Mouse (Mus musculus): ENCODE measurements around the gene Plppr4. TPM values are rescaled to one million over a fixed set of nuclear protein-coding genes. Genes with fewer than 3 reads are reported as not detected.
A peak's percentile ranks its signal among the peaks of the same experiment; 100 is the strongest.

The Plppr4 gene
- polyA plus RNA-seq, 1 experiment from 2014 or later: 6.3 TPM

- Histone ChIP-seq H3K36me3 (peaks cover 8% of the 10 kb centered on the region), H3K27ac (no peak overlapping the region), H3K4me3 (replicated peaks) (no peak overlapping the region), H3K9me3 (no peaks in the 10 kb centered on the region), H3K4me2 (replicated peaks) (no peak overlapping the region), H3K9ac (replicated peaks) (no peak overlapping the region), H3K27me3 (no peaks in the 10 kb centered on the region), H3K4me1 (replicated peaks) (no peaks in the 10 kb centered on the region)
- WGBS: 84% methylated on average over 3 of the region's 3 CpGs
- ATAC-seq: no peak
Observed at GRCm38 (mm10) chr3:117319671-117320070, 41.0 kb downstream of the Plppr4 start.

- ATAC-seq: no peak
- H3K27ac ChIP-seq: no peak overlapping the region
- no peaks in the 10 kb centered on the region for H3K27me3 ChIP-seq
- no peaks in the 10 kb centered on the region for H3K9me3 ChIP-seq
- no peaks in the 10 kb centered on the region for H3K4me1 ChIP-seq (replicated peaks)
- 92% methylated on average over 4 of the region's 4 CpGs for WGBS
- H3K36me3 ChIP-seq: no peaks in the 10 kb centered on the region
- H3K9ac ChIP-seq (replicated peaks): no peak overlapping the region
- H3K4me2 ChIP-seq (replicated peaks): no peak overlapping the region
- H3K4me3 ChIP-seq (replicated peaks): no peak overlapping the region
Observed at GRCm38 (mm10) chr3:117313339-117313738, 47.3 kb downstream of the Plppr4 start.

GRCm38 (mm10) chr3:117312097-117312496 is 48.6 kb downstream of the Plppr4 start:
- H3K27me3 ChIP-seq: no peaks in the 10 kb centered on the region

GRCm38 (mm10) chr3:117310801-117311368 is 49.8 kb downstream of the Plppr4 start:
- no peak overlapping the region for H3K4me2 ChIP-seq (replicated peaks)
- H3K27me3 ChIP-seq: no peaks in the 10 kb centered on the region
- H3K4me3 ChIP-seq (replicated peaks): no peak overlapping the region
- H3K9ac ChIP-seq (replicated peaks): no peak overlapping the region
- H3K9me3 ChIP-seq: no peaks in the 10 kb centered on the region
- H3K27ac ChIP-seq: no peak overlapping the region
- H3K36me3 ChIP-seq: no peaks in the 10 kb centered on the region
- no peak for ATAC-seq
- H3K4me1 ChIP-seq (replicated peaks): no peaks in the 10 kb centered on the region
- 86% methylated on average over 2 of the region's 2 CpGs for WGBS

More at GRCm38 (mm10) chr3:117312097-117312496, 48.6 kb downstream of the Plppr4 start:
- H3K4me3 ChIP-seq (replicated peaks): no peak overlapping the region
- no peaks in the 10 kb centered on the region for H3K9me3 ChIP-seq
- no peak overlapping the region for H3K4me2 ChIP-seq (replicated peaks)
- no peaks in the 10 kb centered on the region for H3K36me3 ChIP-seq
- no peak overlapping the region for H3K27ac ChIP-seq
- H3K4me1 ChIP-seq (replicated peaks): no peaks in the 10 kb centered on the region
- ATAC-seq: no peak
- 94% methylated on average over 7 of the region's 7 CpGs for WGBS
- H3K9ac ChIP-seq (replicated peaks): no peak overlapping the region

GRCm38 (mm10) chr3:117309580-117309910 is 51.1 kb downstream of the Plppr4 start:
- Histone ChIP-seq H3K36me3 (no peaks in the 10 kb centered on the region), H3K9me3 (no peaks in the 10 kb centered on the region), H3K9ac (replicated peaks) (no peak overlapping the region), H3K27ac (no peak overlapping the region), H3K4me3 (replicated peaks) (no peak overlapping the region), H3K4me1 (replicated peaks) (no peaks in the 10 kb centered on the region), H3K4me2 (replicated peaks) (no peak overlapping the region), H3K27me3 (no peaks in the 10 kb centered on the region)
- ATAC-seq: no peak
- 94% methylated on average over 3 of the region's 3 CpGs for WGBS

- no peak for ATAC-seq
- no peaks in the 10 kb centered on the region for H3K4me1 ChIP-seq (replicated peaks)
- H3K27me3 ChIP-seq: no peaks in the 10 kb centered on the region
- no peak overlapping the region for H3K9ac ChIP-seq (replicated peaks)
- H3K4me3 ChIP-seq (replicated peaks): no peak overlapping the region
- 95% methylated on average over 3 of the region's 3 CpGs for WGBS
- no peaks in the 10 kb centered on the region for H3K36me3 ChIP-seq
- H3K9me3 ChIP-seq: no peaks in the 10 kb centered on the region
- H3K4me2 ChIP-seq (replicated peaks): no peak overlapping the region
- no peak overlapping the region for H3K27ac ChIP-seq
Observed at GRCm38 (mm10) chr3:117308895-117309579, 51.6 kb downstream of the Plppr4 start.

GRCm38 (mm10) chr3:117307555-117307954 is 53.1 kb downstream of the Plppr4 start:
- H3K9ac ChIP-seq (replicated peaks): no peak overlapping the region
- H3K4me2 ChIP-seq (replicated peaks): no peak overlapping the region
- no peak overlapping the region for H3K4me3 ChIP-seq (replicated peaks)
- WGBS: 91% methylated on average over 4 of the region's 4 CpGs
- H3K9me3 ChIP-seq: no peaks in the 10 kb centered on the region
- H3K36me3 ChIP-seq: no peaks in the 10 kb centered on the region
- H3K4me1 ChIP-seq (replicated peaks): no peaks in the 10 kb centered on the region
- no peak for ATAC-seq
- no peaks in the 10 kb centered on the region for H3K27me3 ChIP-seq
- H3K27ac ChIP-seq: no peak overlapping the region

GRCm38 (mm10) chr3:117304037-117304436 is 56.6 kb downstream of the Plppr4 start:
- H3K4me1 ChIP-seq (replicated peaks): 0 out of 2 replicates have a peak, but pooled peaks cover 5% of the 10 kb centered on the region
- ATAC-seq: no peak
- no peak overlapping the region for H3K4me3 ChIP-seq (replicated peaks)
- no peaks in the 10 kb centered on the region for H3K27me3 ChIP-seq
- H3K27ac ChIP-seq: no peak overlapping the region
- H3K9ac ChIP-seq (replicated peaks): no peak overlapping the region
- no peaks in the 10 kb centered on the region for H3K36me3 ChIP-seq
- no peaks in the 10 kb centered on the region for H3K9me3 ChIP-seq
- 90% methylated on average over 2 of the region's 2 CpGs for WGBS
- no peak overlapping the region for H3K4me2 ChIP-seq (replicated peaks)

GRCm38 (mm10) chr3:117300735-117301271 is 59.9 kb downstream of the Plppr4 start:
- 73% methylated on average over 1 of the region's 1 CpGs for WGBS
- no peaks in the 10 kb centered on the region for H3K27me3 ChIP-seq
- peak; percentile 76 for ATAC-seq

GRCm38 (mm10) chr3:117297735-117298134 is 62.9 kb downstream of the Plppr4 start:
- no peaks in the 10 kb centered on the region for H3K27me3 ChIP-seq
- H3K9ac ChIP-seq (replicated peaks): no peak overlapping the region
- WGBS: 90% methylated on average over 1 of the region's 1 CpGs
- 0 out of 2 replicates have a peak, but pooled peaks cover 5% of the 10 kb centered on the region for H3K4me1 ChIP-seq (replicated peaks)
- H3K4me3 ChIP-seq (replicated peaks): no peak overlapping the region
- H3K27ac ChIP-seq: no peak overlapping the region
- H3K36me3 ChIP-seq: no peaks in the 10 kb centered on the region
- no peak for ATAC-seq
- H3K9me3 ChIP-seq: no peaks in the 10 kb centered on the region
- H3K4me2 ChIP-seq (replicated peaks): no peak overlapping the region

More at GRCm38 (mm10) chr3:117300735-117301271, 59.9 kb downstream of the Plppr4 start:
- no peaks in the 10 kb centered on the region for H3K36me3 ChIP-seq
- no peak overlapping the region for H3K4me2 ChIP-seq (replicated peaks)
- H3K9me3 ChIP-seq: no peaks in the 10 kb centered on the region
- H3K27ac ChIP-seq: no peak overlapping the region
- H3K9ac ChIP-seq (replicated peaks): no peak overlapping the region
- 0 out of 2 replicates have a peak, but pooled peaks cover 5% of the 10 kb centered on the region for H3K4me1 ChIP-seq (replicated peaks)
- H3K4me3 ChIP-seq (replicated peaks): no peak overlapping the region

GRCm38 (mm10) chr3:117294308-117294925 is 66.3 kb downstream of the Plppr4 start:
- no peaks in the 10 kb centered on the region for H3K36me3 ChIP-seq
- no peaks in the 10 kb centered on the region for H3K4me1 ChIP-seq (replicated peaks)
- no peak overlapping the region for H3K9ac ChIP-seq (replicated peaks)
- no peak overlapping the region for H3K27ac ChIP-seq
- no peak for ATAC-seq
- H3K4me3 ChIP-seq (replicated peaks): no peak overlapping the region
- no peaks in the 10 kb centered on the region for H3K27me3 ChIP-seq
- H3K4me2 ChIP-seq (replicated peaks): no peak overlapping the region
- WGBS: 87% methylated on average over 2 of the region's 2 CpGs
- H3K9me3 ChIP-seq: no peaks in the 10 kb centered on the region

Data from midbrain, embryonic 13.5 days (tissue).